ENCODE assay signal across 8 mouse cellular contexts in genomic region chr13:115089395-115090025, GRCm38 (mm10). TPM values are rescaled to one million over a fixed set of nuclear protein-coding genes. Genes with fewer than 3 reads are reported as not detected.
DNase-seq lines count a peak whose midpoint lies in the region; ATAC-seq lines count a peak whose summit lies in the region.

No protein-coding gene starts in this region.

- H3K4me2 ChIP-seq in forebrain, embryonic 15.5 days (replicated peaks) = peak overlapping the region; percentile 76

- WGBS in forebrain, embryonic 15.5 days = 10% methylated on average over 34 of the region's 35 CpGs
- 8% methylated on average over 35 of the region's 35 CpGs for whole genome bisulfite sequencing in hindbrain, embryonic 10.5 days

- H3K9ac ChIP-seq in forebrain, embryonic 15.5 days (replicated peaks) = peak overlapping the region; percentile 64

- DNase-seq in layer of hippocampus, adult 11-12 months (ENCODE audit: low spot score) = peak; percentile 14
- DNase-seq in layer of hippocampus, adult 9-10 months (ENCODE audit: low spot score) = no peak
- DNase-seq in cerebellum, adult 11 months = peak; percentile 24
- DNase-seq in hindbrain, embryonic 10.5 days (ENCODE audit: low spot score) = peak; percentile 37
- DNase-seq in layer of hippocampus, postnatal 10 days (ENCODE audit: low spot score in 2 of 2) = peak; percentile 18 to 21
- DNase-seq in lung, postnatal 4 days = peak; percentile 33 to 49
- DNase-seq in right cerebral cortex, postnatal 36 days (ENCODE audit: low spot score in 2 of 2) = peak; percentile 2 to 16

- H3K27ac ChIP-seq in forebrain, embryonic 15.5 days (replicated peaks) = no peak overlapping the region; the same call in 1 of the 2 replicates
- peak overlapping the region; percentile 96 for H3K27ac ChIP-seq in hindbrain, embryonic 10.5 days

- no peaks in the 10 kb centered on the region for H3K27me3 ChIP-seq in forebrain, embryonic 15.5 days
- H3K27me3 ChIP-seq in hindbrain, embryonic 10.5 days (ENCODE audit: insufficient read depth, poor library complexity, severe bottlenecking) = no peaks in the 10 kb centered on the region

- no peaks in the 10 kb centered on the region for H3K9me3 ChIP-seq in forebrain, embryonic 15.5 days
- H3K9me3 ChIP-seq in hindbrain, embryonic 10.5 days = peaks cover 10% of the 10 kb centered on the region; the same call in 1 of the 2 replicates

- H3K4me1 ChIP-seq in forebrain, embryonic 15.5 days = peaks cover 15% of the 10 kb centered on the region
- H3K4me1 ChIP-seq in hindbrain, embryonic 10.5 days (replicated peaks) = peaks cover 22% of the 10 kb centered on the region

- H3K4me3 ChIP-seq in forebrain, embryonic 15.5 days = peak overlapping the region; percentile 64
- peak overlapping the region; percentile 75 for H3K4me3 ChIP-seq in hindbrain, embryonic 10.5 days

- H3K36me3 ChIP-seq in forebrain, embryonic 15.5 days = peaks cover 8% of the 10 kb centered on the region
- H3K36me3 ChIP-seq in hindbrain, embryonic 10.5 days = peaks cover 39% of the 10 kb centered on the region

- ATAC-seq in forebrain, embryonic 15.5 days (replicated peaks) = peak; percentile 82

RNA-seq across cellular contexts. Expression of gene Pelo, which starts 0.5 kb away (rescaled TPM):
- 4.7 and 4.9 TPM in 2 replicates for polyA plus RNA-seq in forebrain, embryonic 15.5 days (2015; fragmentation: Nextera tagmentation; extraction: Ambion mirVana)
- 5.3 and 5.9 TPM in 2 replicates for polyA plus RNA-seq in hindbrain, embryonic 10.5 days (2016; fragmentation: Nextera tagmentation; extraction: Ambion mirVana)
- 10 to 100 TPM; 21.9 to 23.2 TPM for total RNA-seq in layer of hippocampus, postnatal 10 days (2021)

RNA-seq across cellular contexts. Expression of gene Gm49395, which starts 12.2 kb away (rescaled TPM):
- 2.0 and 2.6 TPM in 2 replicates for polyA plus RNA-seq in forebrain, embryonic 15.5 days (2015; fragmentation: Nextera tagmentation; extraction: Ambion mirVana)
- 2.1 and 3.4 TPM in 2 replicates for polyA plus RNA-seq in hindbrain, embryonic 10.5 days (2016; fragmentation: Nextera tagmentation; extraction: Ambion mirVana)
- total RNA-seq in layer of hippocampus, postnatal 10 days (2021) = 1 to 10 TPM; 3.6 to 6.7 TPM

RNA-seq across cellular contexts. Expression of gene Itga1, which starts 12.3 kb away (rescaled TPM):
- 5.6 and 6.3 TPM in 2 replicates for polyA plus RNA-seq in forebrain, embryonic 15.5 days (2015; fragmentation: Nextera tagmentation; extraction: Ambion mirVana)
- polyA plus RNA-seq in hindbrain, embryonic 10.5 days (2016; fragmentation: Nextera tagmentation; extraction: Ambion mirVana) = 3.6 and 4.4 TPM in 2 replicates
- total RNA-seq in layer of hippocampus, postnatal 10 days (2021) = 10 to 100 TPM; 12.3 to 14.1 TPM
